Mouse (Mus musculus) small intestine, adult 2 months (tissue): ENCODE measurements around the gene Ssx2ip.

ENCODE experiments used
- CTCF ChIP-seq: fragments of 200-500 bp; IDR thresholded peaks from 2 replicates; pipeline ENCODE4 v1.5.1; 2012; ENCODE audit warnings: low read depth, mild to moderate bottlenecking, control low read depth, inconsistent platforms, low read length, moderate library complexity, mixed read lengths; ENCODE audit not compliant: insufficient replicate concordance, insufficient read length; ENCODE audit errors: extremely low read depth
- POLR2A ChIP-seq: fragments of 200-500 bp; IDR thresholded peaks from 2 replicates; pipeline ENCODE4 v1.6.1; 2012; ENCODE audit warnings: low read depth, mild to moderate bottlenecking, control low read depth, inconsistent platforms, low read length, moderate library complexity

GRCm38 (mm10) chr3:146377216-146377615, 27.2 kb upstream of the Ssx2ip start:
- no peak for TF ChIP-seq POLR2A
- TF ChIP-seq CTCF = no peak
